Mouse (Mus musculus) cerebellum, adult 9-10 months (tissue): ENCODE measurements around the gene Dsn1.

Experiments used
- DNase-seq: peaks from one replicate; pipeline ENCODE4 v3.0.0; 2022

The Dsn1 gene

DNA sequence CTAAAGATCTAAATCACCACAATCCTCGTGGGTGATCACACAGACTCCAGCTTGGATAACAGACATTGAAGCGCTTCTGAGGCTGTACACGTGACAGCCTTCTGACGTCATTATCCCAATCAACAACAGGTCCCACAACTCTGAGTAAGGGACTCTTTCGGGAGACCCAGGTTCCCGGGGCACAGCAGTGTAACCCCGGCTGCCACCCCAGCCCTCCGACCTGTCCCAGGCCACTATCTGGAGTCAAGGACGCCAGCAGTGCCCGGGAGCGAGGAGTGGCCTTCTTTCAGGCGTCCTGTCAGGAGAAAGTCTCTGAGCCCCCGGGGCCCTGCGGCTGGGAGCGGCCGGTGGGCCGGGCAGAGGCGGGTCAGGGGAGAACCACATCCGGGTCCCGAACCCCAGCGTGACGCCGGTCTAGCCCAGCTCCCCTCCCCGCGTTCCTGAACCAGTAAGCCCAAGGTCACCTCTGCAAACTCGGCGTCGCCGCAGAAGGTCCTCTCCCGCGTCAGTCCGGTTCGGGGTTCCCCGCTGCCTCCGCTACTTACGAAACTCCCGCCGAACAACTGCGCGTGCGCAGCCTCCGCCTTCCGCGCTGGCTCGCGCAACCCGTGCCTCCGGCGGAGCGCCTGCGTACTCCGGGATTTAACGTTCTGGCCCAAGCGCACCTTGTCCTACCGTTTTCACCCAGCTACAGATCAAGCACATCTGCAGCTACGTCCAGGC lies at the start of gene Dsn1:
Dsn1 (minus strand) TSS at position 644 of the 723 bp plus-strand sequence.
- DNase-seq, result peak; percentile 86

DNA sequence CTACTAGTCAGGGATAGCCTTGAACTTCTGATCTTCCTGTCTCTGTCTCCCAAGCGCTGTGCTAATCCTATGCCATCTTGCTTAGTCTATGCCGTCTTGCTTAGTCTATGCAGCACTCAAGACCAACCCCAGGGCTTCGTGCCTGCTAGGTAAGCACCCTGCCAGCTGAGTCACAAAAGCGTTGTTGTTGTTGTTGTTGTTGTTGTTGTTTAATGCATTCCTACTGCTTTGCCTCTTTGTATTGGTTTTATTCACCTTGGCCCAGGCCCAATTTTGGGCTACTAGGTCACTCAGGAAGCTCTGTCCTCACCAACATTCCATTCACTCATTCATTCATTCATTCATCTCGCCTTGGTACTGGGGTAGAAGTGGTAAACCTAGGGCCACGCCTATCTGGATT lies 48.8 kb upstream of the Dsn1 start:
- DNase-seq, result no peak

DNA sequence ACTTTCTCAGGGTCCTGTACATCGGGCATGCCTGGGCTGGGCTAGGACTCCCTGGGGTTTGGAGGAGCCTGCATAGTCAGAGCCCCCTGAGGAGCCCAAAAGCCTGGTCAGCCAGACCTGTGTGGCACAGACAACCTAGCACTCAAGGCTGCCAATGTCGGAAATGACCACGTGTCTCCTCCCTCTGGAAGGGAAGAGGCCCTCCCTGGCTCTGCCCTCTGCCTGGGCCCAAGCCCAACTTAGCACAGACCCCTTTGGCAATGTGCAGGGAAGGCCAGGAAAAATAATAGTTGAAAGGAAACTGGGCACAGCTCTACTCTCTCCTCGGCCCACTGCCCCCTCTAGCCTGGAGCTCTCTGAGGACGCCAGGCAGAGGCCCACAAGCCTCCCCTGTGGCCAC lies 47.9 kb upstream of the Dsn1 start:
- no peak for DNase-seq

DNA sequence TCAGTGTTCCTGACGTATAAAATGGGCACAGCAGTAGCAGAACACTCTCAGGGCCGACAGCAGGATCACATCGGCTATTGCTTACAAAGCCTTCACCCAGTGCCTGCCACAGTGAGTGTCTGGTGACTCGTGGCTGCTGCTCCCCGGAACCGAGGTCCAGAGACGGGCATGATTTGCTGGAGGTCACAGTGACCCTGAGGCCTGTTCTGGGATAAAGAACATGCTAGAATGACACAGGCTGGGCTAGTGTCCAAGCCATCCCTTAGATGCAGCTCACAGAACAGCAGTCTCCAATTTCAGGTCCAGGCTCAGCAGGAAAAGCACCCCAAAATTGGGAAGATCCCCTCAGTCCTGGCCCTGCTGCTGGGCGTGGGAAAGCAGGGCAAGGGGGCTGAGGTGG lies 47.3 kb upstream of the Dsn1 start:
- no peak for DNase-seq

GRCm38 (mm10) chr2:157053787-157054186 lies 46.8 kb upstream of the Dsn1 start:
- DNase-seq, result no peak

- no peak for DNase-seq
These were observed 46.2 kb upstream of the Dsn1 start for GRCm38 (mm10) chr2:157053124-157053523.

GRCm38 (mm10) chr2:157052448-157052847 lies 45.5 kb upstream of the Dsn1 start:
- DNase-seq, result no peak

GRCm38 (mm10) chr2:157049831-157050243 lies 42.9 kb upstream of the Dsn1 start:
- DNase-seq, result no peak

GRCm38 (mm10) chr2:157048395-157049181 lies 41.6 kb upstream of the Dsn1 start:
- no peak for DNase-seq

- DNase-seq, result no peak
These were observed 40.0 kb upstream of the Dsn1 start for GRCm38 (mm10) chr2:157046956-157047355.

GRCm38 (mm10) chr2:157045932-157046331 lies 39.0 kb upstream of the Dsn1 start:
- DNase-seq, result no peak

DNA sequence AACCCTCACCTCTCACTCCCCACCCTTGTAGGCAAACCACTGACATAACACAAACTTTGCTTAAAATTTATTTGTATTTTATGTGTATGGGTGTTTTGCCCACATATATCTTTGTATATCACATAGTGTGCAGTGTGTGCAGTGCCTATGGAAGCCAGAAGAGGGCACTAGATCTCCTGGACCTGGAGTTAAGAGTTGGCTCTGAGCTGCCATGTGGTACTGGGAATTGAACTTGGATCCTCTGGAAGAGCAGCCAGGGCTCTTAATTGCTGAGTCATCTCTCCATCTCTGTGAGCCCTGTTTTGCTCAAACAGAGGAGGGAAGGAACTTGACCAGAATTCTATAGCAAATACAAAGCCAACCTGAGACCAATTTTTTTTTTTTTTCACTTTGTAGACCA lies 37.0 kb upstream of the Dsn1 start:
- DNase-seq, result no peak

- no peak for DNase-seq
These were observed 36.6 kb upstream of the Dsn1 start for GRCm38 (mm10) chr2:157043556-157043955.

DNA sequence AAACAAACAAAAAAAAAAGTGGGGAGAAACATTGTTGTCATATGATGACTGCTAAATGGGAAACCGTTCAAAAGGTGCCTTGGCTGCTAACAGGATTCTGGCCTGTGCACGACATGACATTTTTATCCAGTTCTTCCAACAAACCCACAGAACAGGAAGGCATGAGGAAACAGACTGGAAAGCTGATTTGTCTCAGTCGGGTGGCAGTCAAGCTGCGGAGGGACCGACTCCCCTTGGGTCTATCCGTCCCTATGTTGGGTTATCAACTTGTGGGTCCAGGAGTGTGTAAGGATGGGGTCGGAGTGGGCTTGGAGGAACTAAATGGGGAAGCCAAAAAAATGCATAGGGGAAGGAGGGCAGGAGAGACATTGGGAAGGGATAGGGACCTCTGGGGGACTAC lies 34.5 kb upstream of the Dsn1 start:
- peak; percentile 55 for DNase-seq

DNA sequence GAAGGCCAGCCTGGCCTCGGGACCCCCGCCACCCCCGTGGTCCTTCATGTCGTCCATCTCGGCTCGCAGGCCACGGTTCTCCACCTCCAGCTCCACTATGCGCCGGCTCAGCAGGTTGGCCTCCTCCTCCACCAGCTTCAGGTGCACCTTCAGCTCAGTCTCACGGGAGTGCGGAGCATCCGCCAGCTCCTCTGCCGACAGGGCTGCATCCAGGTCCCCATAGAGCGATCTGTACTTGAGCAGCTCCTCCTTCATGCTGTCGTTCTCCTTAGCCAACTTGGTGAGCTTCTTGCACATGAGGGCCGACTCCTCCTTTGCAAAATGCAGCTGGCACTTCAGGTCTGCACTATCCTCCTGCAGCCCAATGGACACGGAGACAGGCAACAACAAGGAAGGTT lies 33.7 kb upstream of the Dsn1 start:
- peak; percentile 56 for DNase-seq

DNA sequence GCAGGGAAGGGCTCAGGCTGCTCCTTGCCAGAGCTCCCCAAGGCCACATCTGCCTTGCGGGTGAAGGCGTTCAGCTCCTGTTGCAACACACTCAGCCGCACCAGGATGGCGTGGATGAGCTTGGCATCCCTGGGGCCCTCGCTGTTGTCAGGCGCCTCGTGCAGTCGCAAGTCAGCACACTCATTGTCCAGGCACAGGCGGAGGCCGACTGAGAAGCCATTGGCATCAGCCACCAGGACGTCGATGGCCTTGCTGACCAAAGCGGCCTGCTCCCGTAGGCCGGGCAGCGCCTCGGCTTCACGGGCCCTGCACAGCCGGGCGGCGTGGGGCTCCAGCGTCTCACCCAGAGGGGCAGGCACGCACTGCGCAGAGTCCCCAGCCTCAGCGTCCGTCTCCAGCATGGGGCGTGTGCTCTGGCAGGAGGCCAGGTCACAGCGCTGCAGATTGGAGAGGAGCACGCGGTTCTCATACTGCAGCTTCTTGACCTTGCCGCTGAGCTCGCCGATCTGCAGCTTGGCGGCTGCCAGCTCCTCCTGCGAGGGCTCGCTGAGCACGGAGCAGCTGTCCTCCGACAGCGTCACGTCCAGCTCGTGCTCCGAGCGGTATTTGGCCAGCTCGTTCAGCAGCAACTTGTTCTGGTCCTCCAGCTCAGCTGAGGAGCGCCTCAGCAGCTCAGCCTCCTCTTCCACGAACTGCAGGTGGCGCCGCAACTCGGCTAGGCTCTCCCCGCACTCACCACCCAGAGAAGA lies 33.1 kb upstream of the Dsn1 start:
- DNase-seq, result peak; percentile 62

DNA sequence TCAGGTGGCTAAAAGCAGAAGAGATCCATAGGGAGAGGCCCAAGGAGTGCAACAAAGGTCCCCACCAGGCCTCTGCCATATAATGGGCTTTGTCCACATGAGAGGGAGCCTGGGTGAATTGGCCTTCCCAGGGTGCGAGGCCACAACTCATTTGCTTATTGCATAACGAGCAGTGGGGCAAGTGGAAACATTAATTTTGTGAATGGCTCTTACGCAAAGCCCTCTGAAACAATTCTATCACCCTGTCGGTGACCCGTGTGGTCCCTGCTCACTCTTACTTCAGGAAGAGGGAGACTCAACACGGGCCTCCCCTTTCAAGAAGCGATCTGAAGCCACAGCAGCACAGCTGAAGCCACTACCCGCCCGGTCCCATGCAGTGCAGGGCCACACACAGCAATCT lies 30.3 kb upstream of the Dsn1 start:
- DNase-seq, result no peak

DNA sequence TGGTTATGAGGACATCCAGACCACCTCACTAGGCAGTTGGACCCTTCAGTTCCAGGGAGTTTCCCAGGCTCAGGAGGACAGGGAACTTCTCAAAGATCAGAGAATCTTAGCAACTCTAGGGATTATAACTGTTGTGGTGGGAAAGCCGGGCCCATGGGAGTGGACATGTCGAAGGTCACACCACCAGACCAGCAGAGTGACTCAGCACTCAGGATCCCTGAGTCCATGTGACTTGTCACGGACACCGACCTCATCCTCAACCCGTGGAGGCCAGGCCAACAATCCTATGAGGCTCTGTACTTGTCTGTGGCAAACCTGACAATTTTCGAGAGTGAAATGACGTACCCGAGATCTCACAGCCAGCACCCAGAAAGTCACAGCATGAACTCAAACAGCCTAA lies 29.4 kb upstream of the Dsn1 start:
- DNase-seq, result peak; percentile 52

- peak; percentile 93 for DNase-seq
These were observed 28.4 kb upstream of the Dsn1 start for GRCm38 (mm10) chr2:157035371-157035770.

- DNase-seq, result peak; percentile 89
These were observed 23.9 kb upstream of the Dsn1 start for GRCm38 (mm10) chr2:157030804-157031203.

GRCm38 (mm10) chr2:157028261-157028660 lies 21.3 kb upstream of the Dsn1 start:
- DNase-seq, result peak; percentile 65

DNA sequence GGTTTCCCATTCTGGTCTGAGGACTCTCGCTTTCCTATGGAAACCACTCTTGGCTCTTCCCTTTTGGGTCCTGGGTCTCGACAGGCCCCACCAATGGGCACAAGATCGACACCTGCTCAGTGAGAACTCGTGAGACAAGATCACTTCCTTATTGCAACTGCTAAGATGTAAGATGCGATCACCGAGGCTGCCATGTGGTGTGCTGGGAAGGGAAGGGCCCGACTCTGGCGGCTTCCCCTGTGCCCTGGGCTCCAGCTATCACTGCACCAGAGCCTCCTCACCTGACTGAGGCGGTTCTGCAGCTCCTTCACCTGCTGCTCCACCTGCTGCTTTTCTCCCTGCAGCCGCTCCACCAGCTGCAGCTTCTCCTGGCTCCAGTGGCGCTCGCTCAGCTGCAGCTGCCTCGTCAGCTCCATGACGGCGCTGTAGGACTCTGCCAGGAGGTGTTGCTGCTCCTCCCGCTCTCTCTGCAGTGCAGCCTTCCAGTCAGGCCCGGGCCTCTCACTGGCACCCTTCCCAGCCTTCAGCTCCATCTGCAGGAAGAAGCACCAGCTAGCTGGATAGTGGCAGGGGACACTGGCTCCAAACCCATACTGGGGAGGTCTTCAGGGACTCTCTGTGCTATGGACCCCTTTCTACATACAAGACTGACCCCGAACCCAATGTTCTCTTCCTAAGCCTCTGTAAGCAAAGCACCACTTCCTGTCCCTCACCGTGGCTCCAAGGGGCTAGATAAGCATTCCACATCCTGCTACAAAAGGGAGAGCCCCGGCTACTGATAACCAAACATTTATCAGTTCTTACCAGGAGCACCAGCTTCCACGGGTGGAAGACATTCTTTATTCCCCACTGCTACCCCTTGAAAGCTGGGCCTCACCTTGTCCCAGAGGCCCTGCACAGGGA lies 20.4 kb upstream of the Dsn1 start:
- peak; percentile 86 for DNase-seq

DNA sequence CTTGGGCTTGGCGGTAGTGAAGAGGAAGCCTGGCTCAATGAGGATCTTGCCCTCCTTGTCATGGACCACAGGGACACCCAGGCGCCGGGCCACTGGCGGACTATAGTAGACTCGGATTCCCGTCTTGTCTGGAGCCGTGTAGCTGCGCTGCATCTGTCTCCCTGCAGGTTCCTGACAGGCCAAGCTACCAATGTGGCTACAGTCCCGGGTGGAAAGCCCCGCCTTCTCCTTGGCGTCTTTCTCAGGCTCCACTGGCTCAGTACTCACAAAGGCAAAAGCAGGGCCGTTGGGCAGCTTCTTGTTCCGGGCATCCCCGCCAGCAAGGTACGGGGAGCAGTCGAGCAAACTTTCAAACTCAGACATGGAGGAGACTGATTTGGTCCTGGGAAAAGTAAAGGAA lies 14.2 kb upstream of the Dsn1 start:
- no peak for DNase-seq
